Mouse (Mus musculus): ENCODE measurements around the gene Ap3b1. TPM values are rescaled to one million over a fixed set of nuclear protein-coding genes. Genes with fewer than 3 reads are reported as not detected.

Ap3b1 gene
- total and polyA plus RNA-seq, 2 experiments from 2014 or later: 24.7 to 25.2 TPM

DNA sequence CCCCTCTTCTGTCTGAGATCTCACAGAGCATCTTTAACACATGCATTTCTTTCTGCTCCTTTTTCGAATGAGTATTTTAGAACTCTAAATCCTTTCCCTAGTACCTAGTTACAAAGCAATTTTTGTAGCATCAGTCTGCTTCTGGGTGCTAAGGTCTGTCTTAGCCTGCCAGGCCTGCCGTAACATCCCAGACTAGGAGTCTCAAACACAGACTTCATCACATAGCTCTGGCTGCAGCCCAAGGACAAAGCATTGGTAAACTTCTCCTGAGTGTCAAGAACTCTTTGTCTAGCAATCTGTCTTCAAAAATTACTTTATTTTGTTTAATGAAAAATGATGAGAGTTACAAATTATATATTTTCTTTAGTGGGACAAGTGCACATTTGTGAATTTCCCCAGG lies 30.8 kb downstream of the Ap3b1 start:
- no peak for TF ChIP-seq CTCF (IDR thresholded peaks at IDR 0.05; ENCODE audit: low read depth)
- WGBS: 71% methylated on average over 2 of the region's 2 CpGs
- H3K9me3 ChIP-seq (ENCODE audit: low read length): no peaks in the 10 kb centered on the region
- ATAC-seq (no peak), DNase-seq (no peak)
- H3K4me3 ChIP-seq (ENCODE audit: low read depth, low read length): no peak overlapping the region
- H3K27me3 ChIP-seq (ENCODE audit: insufficient read depth, low read length): no peaks in the 10 kb centered on the region
- H3K36me3 ChIP-seq (ENCODE audit: insufficient read depth): peaks cover 9% of the 10 kb centered on the region; the same call in 1 of the 2 replicates
- H3K27ac ChIP-seq (ENCODE audit: low read depth, low read length): no peak overlapping the region
- H3K4me2 ChIP-seq (ENCODE audit: low read depth): no peak overlapping the region
- H3K9ac ChIP-seq: no peak overlapping the region
- no peaks in the 10 kb centered on the region for H3K4me1 ChIP-seq (ENCODE audit: insufficient read depth)

GRCm38 (mm10) chr13:94392282-94392681 lies 33.5 kb downstream of the Ap3b1 start:
- no peak overlapping the region for H3K4me3 ChIP-seq (ENCODE audit: low read depth, low read length)
- H3K4me2 ChIP-seq (ENCODE audit: low read depth): no peak overlapping the region
- no peaks in the 10 kb centered on the region for H3K4me1 ChIP-seq (ENCODE audit: insufficient read depth)
- DNase-seq: no peak
- H3K36me3 ChIP-seq (ENCODE audit: insufficient read depth): peaks cover 17% of the 10 kb centered on the region; the same call in 1 of the 2 replicates
- WGBS: 92% methylated on average over 5 of the region's 5 CpGs
- no peak overlapping the region for H3K9ac ChIP-seq
- H3K9me3 ChIP-seq (ENCODE audit: low read length): no peaks in the 10 kb centered on the region
- H3K27ac ChIP-seq (ENCODE audit: low read depth, low read length): no peak overlapping the region
- no peak for ATAC-seq
- no peak for TF ChIP-seq CTCF (IDR thresholded peaks at IDR 0.05; ENCODE audit: low read depth)
- no peaks in the 10 kb centered on the region for H3K27me3 ChIP-seq (ENCODE audit: insufficient read depth, low read length)

DNA sequence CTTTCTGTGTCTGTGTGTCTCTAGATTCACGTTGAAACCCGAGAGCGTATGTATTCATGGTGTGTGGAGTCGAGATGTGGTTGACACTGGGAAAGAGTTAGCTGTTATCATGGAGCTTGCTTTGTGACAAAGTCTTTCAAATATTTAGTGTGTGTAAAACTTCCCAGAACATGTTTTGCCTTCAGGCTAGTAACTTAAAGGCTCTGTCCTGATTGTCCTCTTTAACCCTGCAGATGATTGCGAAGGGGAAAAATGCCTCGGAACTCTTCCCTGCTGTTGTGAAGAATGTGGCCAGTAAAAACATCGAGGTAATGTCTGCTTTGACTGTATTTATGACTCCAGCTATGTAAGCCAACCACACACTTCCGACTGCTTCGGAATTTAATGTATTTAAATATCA lies 35.7 kb downstream of the Ap3b1 start:
- Histone ChIP-seq H3K4me3 (ENCODE audit: low read depth, low read length) (no peak overlapping the region), H3K4me1 (ENCODE audit: insufficient read depth) (0 out of 2 replicates have a peak, but pooled peaks cover 3% of the 10 kb centered on the region), H3K4me2 (ENCODE audit: low read depth) (no peak overlapping the region), H3K27ac (ENCODE audit: low read depth, low read length) (no peak overlapping the region), H3K9ac (no peak overlapping the region), H3K27me3 (ENCODE audit: insufficient read depth, low read length) (no peaks in the 10 kb centered on the region), H3K9me3 (ENCODE audit: low read length) (no peaks in the 10 kb centered on the region), H3K36me3 (ENCODE audit: insufficient read depth) (peaks cover 17% of the 10 kb centered on the region; the same call in 1 of the 2 replicates)
- TF ChIP-seq CTCF (IDR thresholded peaks at IDR 0.05; ENCODE audit: low read depth): no peak
- ATAC-seq (no peak), DNase-seq (no peak)
- 73% methylated on average over 9 of the region's 9 CpGs for WGBS

DNA sequence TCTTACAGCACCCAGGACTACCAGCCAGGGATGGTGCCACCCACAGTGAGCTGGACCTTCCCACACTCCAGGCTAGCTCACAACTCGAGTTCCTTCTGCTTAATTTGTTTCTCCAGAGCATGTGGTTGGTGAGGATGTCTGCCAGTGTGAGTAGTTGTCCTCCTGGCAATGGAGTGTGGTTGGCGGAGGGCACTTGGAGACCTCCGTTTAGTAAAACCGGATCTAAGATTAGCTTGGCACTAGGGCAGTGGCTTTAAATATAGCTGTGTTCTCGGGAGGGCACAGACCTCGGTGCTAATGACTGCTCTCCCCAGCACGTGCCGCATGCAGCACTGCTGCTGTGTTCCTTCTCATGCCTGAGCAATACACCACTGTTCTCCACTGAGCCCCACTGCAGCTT lies 37.0 kb downstream of the Ap3b1 start:
- no peak overlapping the region for H3K27ac ChIP-seq (ENCODE audit: low read depth, low read length)
- H3K4me2 ChIP-seq (ENCODE audit: low read depth): no peak overlapping the region
- peak; percentile 70 for ATAC-seq
- H3K36me3 ChIP-seq (ENCODE audit: insufficient read depth): peaks cover 17% of the 10 kb centered on the region; the same call in 1 of the 2 replicates
- no peak overlapping the region for H3K4me3 ChIP-seq (ENCODE audit: low read depth, low read length)
- H3K9ac ChIP-seq: no peak overlapping the region
- 45% methylated on average over 8 of the region's 8 CpGs for WGBS
- H3K27me3 ChIP-seq (ENCODE audit: insufficient read depth, low read length): no peaks in the 10 kb centered on the region
- DNase-seq: no peak
- no peaks in the 10 kb centered on the region for H3K9me3 ChIP-seq (ENCODE audit: low read length)
- no peak for TF ChIP-seq CTCF (IDR thresholded peaks at IDR 0.05; ENCODE audit: low read depth)
- H3K4me1 ChIP-seq (ENCODE audit: insufficient read depth): 0 out of 2 replicates have a peak, but pooled peaks cover 3% of the 10 kb centered on the region

DNA sequence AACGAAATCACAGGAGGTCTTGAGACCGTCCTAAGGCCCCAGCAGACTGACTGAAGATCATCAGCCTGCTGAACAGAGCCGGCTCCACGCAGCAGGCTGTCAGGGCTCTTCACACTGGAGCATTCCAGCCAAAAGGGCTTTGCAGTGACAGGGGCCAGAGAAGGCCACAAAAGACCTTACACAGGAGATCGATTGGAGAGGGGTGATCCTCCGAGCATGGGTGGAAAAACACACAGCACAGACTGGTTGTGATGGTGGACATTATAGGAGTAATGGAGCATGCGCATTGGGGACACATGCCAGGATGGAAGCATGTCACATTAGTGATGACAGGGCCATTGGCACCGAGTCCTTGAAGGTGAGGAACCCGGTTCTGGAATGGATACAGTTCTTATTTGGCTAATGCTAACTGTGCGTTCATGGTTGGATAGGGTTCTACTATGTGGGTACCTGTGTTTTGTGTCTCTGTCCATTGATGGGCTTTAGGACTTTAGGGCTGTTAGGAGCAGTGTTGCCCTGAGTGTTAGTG lies 37.7 kb downstream of the Ap3b1 start:
- H3K4me1 ChIP-seq (ENCODE audit: insufficient read depth): 0 out of 2 replicates have a peak, but pooled peaks cover 3% of the 10 kb centered on the region
- no peaks in the 10 kb centered on the region for H3K9me3 ChIP-seq (ENCODE audit: low read length)
- no peak overlapping the region for H3K4me2 ChIP-seq (ENCODE audit: low read depth)
- ATAC-seq (no peak), DNase-seq (no peak)
- 76% methylated on average over 10 of the region's 10 CpGs for WGBS
- peaks cover 17% of the 10 kb centered on the region; the same call in 1 of the 2 replicates for H3K36me3 ChIP-seq (ENCODE audit: insufficient read depth)
- no peaks in the 10 kb centered on the region for H3K27me3 ChIP-seq (ENCODE audit: insufficient read depth, low read length)
- TF ChIP-seq CTCF (IDR thresholded peaks at IDR 0.05; ENCODE audit: low read depth): no peak
- no peak overlapping the region for H3K9ac ChIP-seq
- no peak overlapping the region for H3K4me3 ChIP-seq (ENCODE audit: low read depth, low read length)
- H3K27ac ChIP-seq (ENCODE audit: low read depth, low read length): no peak overlapping the region

GRCm38 (mm10) chr13:94398568-94399374 lies 40.0 kb downstream of the Ap3b1 start:
- DNase-seq (peak; percentile 23), ATAC-seq (peak; percentile 25; the same call in 1 of the 2 replicates)
- TF ChIP-seq CTCF (IDR thresholded peaks at IDR 0.05; ENCODE audit: low read depth): no peak
- Histone ChIP-seq H3K4me1 (ENCODE audit: insufficient read depth) (0 out of 2 replicates have a peak, but pooled peaks cover 3% of the 10 kb centered on the region), H3K9ac (no peak overlapping the region), H3K36me3 (ENCODE audit: insufficient read depth) (peaks cover 16% of the 10 kb centered on the region; the same call in 1 of the 2 replicates), H3K27ac (ENCODE audit: low read depth, low read length) (peak overlapping the region; percentile 4; the same call in 1 of the 2 replicates), H3K27me3 (ENCODE audit: insufficient read depth, low read length) (no peaks in the 10 kb centered on the region), H3K4me3 (ENCODE audit: low read depth, low read length) (no peak overlapping the region), H3K9me3 (ENCODE audit: low read length) (no peaks in the 10 kb centered on the region), H3K4me2 (ENCODE audit: low read depth) (no peak overlapping the region)
- WGBS: 48% methylated on average over 12 of the region's 12 CpGs

DNA sequence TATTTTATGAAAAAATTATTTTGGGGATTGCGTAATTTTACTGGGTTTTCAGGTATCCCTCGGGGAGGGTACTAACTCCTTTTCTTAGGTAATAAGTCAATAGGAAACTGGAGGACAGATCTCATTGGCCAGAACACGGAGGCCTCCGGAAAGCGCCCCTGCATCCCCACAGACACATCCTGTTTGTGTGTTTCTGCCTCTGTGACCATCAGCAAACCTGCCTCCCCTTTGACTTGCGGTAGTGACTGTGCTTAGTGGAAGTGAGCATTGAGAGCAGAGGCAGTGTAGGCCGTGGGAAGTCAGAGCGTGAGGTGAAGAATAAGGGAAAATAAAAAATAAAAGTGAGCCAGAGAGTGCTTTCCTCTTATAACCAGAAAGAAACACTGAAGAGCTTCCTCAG lies 41.7 kb downstream of the Ap3b1 start:
- peaks cover 26% of the 10 kb centered on the region for H3K36me3 ChIP-seq (ENCODE audit: insufficient read depth)
- no peaks in the 10 kb centered on the region for H3K9me3 ChIP-seq (ENCODE audit: low read length)
- no peaks in the 10 kb centered on the region for H3K27me3 ChIP-seq (ENCODE audit: insufficient read depth, low read length)
- no peak overlapping the region for H3K4me2 ChIP-seq (ENCODE audit: low read depth)
- no peak for TF ChIP-seq CTCF (IDR thresholded peaks at IDR 0.05; ENCODE audit: low read depth)
- no peak overlapping the region for H3K9ac ChIP-seq
- no peak overlapping the region for H3K4me3 ChIP-seq (ENCODE audit: low read depth, low read length)
- DNase-seq: no peak
- H3K4me1 ChIP-seq (ENCODE audit: insufficient read depth): 0 out of 2 replicates have a peak, but pooled peaks cover 3% of the 10 kb centered on the region
- H3K27ac ChIP-seq (ENCODE audit: low read depth, low read length): no peak overlapping the region
- 92% methylated on average over 8 of the region's 8 CpGs for WGBS
- ATAC-seq: no peak
